Mouse (Mus musculus) MEL (cell line): ENCODE measurements around the gene Ogfod1. TPM values are rescaled to one million over a fixed set of nuclear protein-coding genes. Genes with fewer than 3 reads are reported as not detected.
A peak's percentile ranks its signal among the peaks of the same experiment; 100 is the strongest.

ENCODE experiments used
- DNase-seq: peaks from one replicate; pipeline ENCODE4 v3.0.0; 2011; ENCODE audit warnings: low read depth, low spot score
- H3K27ac ChIP-seq: 2 replicates; pipeline ENCODE4 v1.5.1; 2012; ENCODE audit warnings: low read depth, mild to moderate bottlenecking, control low read depth, low read length, moderate library complexity; ENCODE audit not compliant: control insufficient read depth
- H3K27me3 ChIP-seq, 2 experiments: fragments of 150-350 bp in 1 of 2; sonication (generic) in 1 of 2; 2 replicates each; pipeline ENCODE4 v1.6.1; 2012; ENCODE audit warnings: low read length in 2 of 2, mild to moderate bottlenecking in 2 of 2, improper control_type of control experiment in 1 of 2, moderate library complexity in 1 of 2; ENCODE audit not compliant: insufficient read depth in 2 of 2, control insufficient read depth in 1 of 2
- H3K36me3 ChIP-seq, 2 experiments: 2 replicates each; pipeline ENCODE4 v1.6.1; 2012 to 2014; ENCODE audit warnings: low read length in 2 of 2, improper control_type of control experiment in 1 of 2, inconsistent platforms in 1 of 2, mild to moderate bottlenecking in 1 of 2; ENCODE audit not compliant: insufficient read depth in 2 of 2, control insufficient read depth in 1 of 2
- H3K4me1 ChIP-seq, 2 experiments: fragments of 150-350 bp in 1 of 2; sonication (generic) in 1 of 2; 2 replicates each; pipeline ENCODE4 v1.6.1; 2012; ENCODE audit warnings: low read length in 2 of 2, improper control_type of control experiment in 1 of 2, mild to moderate bottlenecking in 1 of 2; ENCODE audit not compliant: insufficient read depth in 2 of 2, control insufficient read depth in 1 of 2
- H3K4me3 ChIP-seq, 2 experiments: fragments of 150-350 bp in 1 of 2; sonication (generic) in 1 of 2; 2 replicates each; pipeline ENCODE4 v1.5.1; 2012; ENCODE audit warnings: low read depth in 2 of 2, low read length in 2 of 2, mild to moderate bottlenecking in 2 of 2, moderate library complexity in 2 of 2, control low read depth in 1 of 2, improper control_type of control experiment in 1 of 2; ENCODE audit not compliant: control insufficient read depth in 1 of 2, insufficient read depth in 1 of 2
- H3K79me2 ChIP-seq: 2 replicates; pipeline ENCODE4 v1.6.1; 2012; ENCODE audit warnings: mild to moderate bottlenecking, low read length, moderate library complexity; ENCODE audit not compliant: control insufficient read depth, poor library complexity, insufficient read depth
- H3K9ac ChIP-seq: 2 replicates; pipeline ENCODE4 v1.6.1; 2012; ENCODE audit warnings: low read depth, mild to moderate bottlenecking, control low read depth, low read length, moderate library complexity; ENCODE audit not compliant: control insufficient read depth, poor library complexity, severe bottlenecking
- H3K9me3 ChIP-seq: fragments of 150-350 bp; sonication (generic); replicated peaks from 2 replicates; pipeline ENCODE4 v1.6.1; 2012; ENCODE audit warnings: mild to moderate bottlenecking, low read length, improper control_type of control experiment, moderate library complexity; ENCODE audit not compliant: insufficient read depth
- BHLHE40 ChIP-seq: IDR thresholded peaks from 2 replicates; pipeline ENCODE4 v1.6.1; 2012; ENCODE audit warnings: low read depth, mild to moderate bottlenecking, inconsistent platforms, low read length, improper control_type of control experiment, borderline replicate concordance
- CHD2 ChIP-seq: IDR thresholded peaks from 2 replicates; pipeline ENCODE4 v1.6.1; 2011; ENCODE audit warnings: low read length, improper control_type of control experiment
- CTCF ChIP-seq, 3 experiments: IDR thresholded peaks in 2 of 3; conservative IDR thresholded peaks in 1 of 3; 2 replicates each; pipeline ENCODE4 v1.5.1; 2011 to 2012; ENCODE audit warnings: low read length in 3 of 3, low read depth in 2 of 3, mild to moderate bottlenecking in 2 of 3, improper control_type of control experiment in 1 of 3, inconsistent platforms in 1 of 3, mixed read lengths in 1 of 3, moderate library complexity in 1 of 3; ENCODE audit not compliant: control insufficient read depth in 1 of 3, insufficient read depth in 1 of 3, poor library complexity in 1 of 3, severe bottlenecking in 1 of 3
- E2F4 ChIP-seq: IDR thresholded peaks from 2 replicates; pipeline ENCODE4 v1.6.1; 2011; ENCODE audit warnings: low read depth, low read length, improper control_type of control experiment, borderline replicate concordance
- ELF1 ChIP-seq: IDR thresholded peaks from 2 replicates; pipeline ENCODE4 v1.6.1; 2014; ENCODE audit warnings: low read depth, mild to moderate bottlenecking, inconsistent platforms, low read length, improper control_type of control experiment, moderate library complexity
- EP300 ChIP-seq, 2 experiments: IDR thresholded peaks; 2 replicates each; pipeline ENCODE4 v1.6.1; 2011; ENCODE audit warnings: improper control_type of control experiment in 2 of 2, low read length in 2 of 2, low read depth in 1 of 2, mild to moderate bottlenecking in 1 of 2
- ETS1 ChIP-seq: IDR thresholded peaks from 2 replicates; pipeline ENCODE4 v1.6.1; 2012; ENCODE audit warnings: low read depth, mild to moderate bottlenecking, inconsistent platforms, low read length, improper control_type of control experiment, moderate library complexity
- GATA1 ChIP-seq: IDR thresholded peaks from 2 replicates; pipeline ENCODE4 v1.6.1; 2011; ENCODE audit warnings: low read depth, low read length, improper control_type of control experiment
- KAT2A ChIP-seq: conservative IDR thresholded peaks from 2 replicates; pipeline ENCODE4 v1.6.1; 2012; ENCODE audit warnings: low read depth, low read length, improper control_type of control experiment, inconsistent platforms
- MAX ChIP-seq: IDR thresholded peaks from 2 replicates; pipeline ENCODE4 v1.6.1; 2011; ENCODE audit warnings: low read length, improper control_type of control experiment
- NELFE ChIP-seq: IDR thresholded peaks from 2 replicates; pipeline ENCODE4 v1.6.1; 2011; ENCODE audit warnings: low read depth, low read length, improper control_type of control experiment
- NRF1 ChIP-seq: IDR thresholded peaks from 2 replicates; pipeline ENCODE4 v1.6.1; 2014; ENCODE audit warnings: low read depth, mild to moderate bottlenecking, inconsistent platforms, low read length, improper control_type of control experiment, moderate library complexity; ENCODE audit not compliant: poor library complexity, insufficient read depth, severe bottlenecking
- POLR2A ChIP-seq, 2 experiments: IDR thresholded peaks; 2 replicates each; pipeline ENCODE4 v1.6.1; 2011 to 2012; ENCODE audit warnings: low read length in 2 of 2, mild to moderate bottlenecking in 2 of 2, control low read depth in 1 of 2, improper control_type of control experiment in 1 of 2, low read depth in 1 of 2, moderate library complexity in 1 of 2; ENCODE audit not compliant: control insufficient read depth in 1 of 2, insufficient read depth in 1 of 2, poor library complexity in 1 of 2
- POLR2AphosphoS2 ChIP-seq: IDR thresholded peaks from 2 replicates; pipeline ENCODE4 v1.6.1; 2011; ENCODE audit warnings: low read length, improper control_type of control experiment
- POLR2AphosphoS5 ChIP-seq: IDR thresholded peaks from 2 replicates; pipeline ENCODE4 v1.6.1; 2012; ENCODE audit warnings: low read depth, borderline replicate concordance, mild to moderate bottlenecking, inconsistent platforms, low read length, moderate library complexity, mixed read lengths
- SIN3A ChIP-seq: IDR thresholded peaks from 2 replicates; pipeline ENCODE4 v1.6.1; 2012; ENCODE audit warnings: low read length, improper control_type of control experiment, inconsistent platforms
- SMC3 ChIP-seq: IDR thresholded peaks from 2 replicates; pipeline ENCODE4 v1.6.1; 2011; ENCODE audit warnings: low read depth, low read length, improper control_type of control experiment
- TBP ChIP-seq: IDR thresholded peaks from 2 replicates; pipeline ENCODE4 v1.8.0; 2011; ENCODE audit warnings: low read depth, low read length, improper control_type of control experiment
- TCF12 ChIP-seq: IDR thresholded peaks from 2 replicates; pipeline ENCODE4 v1.6.1; 2014; ENCODE audit warnings: low read depth, mild to moderate bottlenecking, inconsistent platforms, low read length, improper control_type of control experiment, moderate library complexity
- UBTF ChIP-seq: IDR thresholded peaks from 2 replicates; pipeline ENCODE4 v1.6.1; 2012; ENCODE audit warnings: low read depth, mild to moderate bottlenecking, inconsistent platforms, low read length, improper control_type of control experiment, moderate library complexity, borderline replicate concordance; ENCODE audit not compliant: insufficient read depth
- ZC3H11A ChIP-seq: IDR thresholded peaks from 2 replicates; pipeline ENCODE4 v1.6.1; 2012; ENCODE audit warnings: low read depth, mild to moderate bottlenecking, inconsistent platforms, low read length, improper control_type of control experiment
- ZKSCAN1 ChIP-seq: IDR thresholded peaks from 2 replicates; pipeline ENCODE4 v1.6.1; 2012; ENCODE audit warnings: low read depth, mild to moderate bottlenecking, inconsistent platforms, low read length, improper control_type of control experiment, moderate library complexity
- ZMIZ1 ChIP-seq: IDR thresholded peaks from 2 replicates; pipeline ENCODE4 v1.6.1; 2012; ENCODE audit warnings: low read depth, mild to moderate bottlenecking, inconsistent platforms, low read length, improper control_type of control experiment, moderate library complexity
- ZNF384 ChIP-seq: IDR thresholded peaks from 2 replicates; pipeline ENCODE4 v1.6.1; 2012; ENCODE audit warnings: low read depth, mild to moderate bottlenecking, inconsistent platforms, low read length, improper control_type of control experiment
- polyA plus RNA-seq, 2 experiments: library from polyadenylated mRNA; stranded (reverse) in 1 of 2; unstranded in 1 of 2; fragments of >175 nt in 1 of 2; fragments of >200 nt in 1 of 2; gene quantifications; 2 replicates each; pipeline versions ENCODE4 v1.2.1 to v1.2.4; 2012; ENCODE audit warnings: low replicate concordance in 2 of 2, low read depth in 1 of 2; ENCODE audit not compliant: insufficient read length in 2 of 2, insufficient read depth in 1 of 2, missing spikeins in 1 of 2
- total RNA-seq: library from RNA; depleted of rRNA; stranded (reverse); fragments of 300-350 nt; gene quantifications from 2 replicates; pipeline ENCODE4 v1.2.3, GENCODE M21; 2012

Gene Ogfod1
- total and polyA plus RNA-seq, 3 experiments = 16.3 to 30.0 TPM; not detected in 1

GRCm38 (mm10) chr8:94033601-94034000 lies 3.4 kb upstream of the Ogfod1 start:
- Histone ChIP-seq H3K9me3 (no peaks in the 10 kb centered on the region), H3K27me3 (no peaks in the 10 kb centered on the region), H3K9ac (no peak overlapping the region), H3K4me3 (no peak overlapping the region), H3K79me2 (peaks cover 54% of the 10 kb centered on the region), H3K27ac (no peak overlapping the region), H3K36me3 (peaks cover 26 to 31% of the 10 kb centered on the region in 2 experiments), H3K4me1 (peaks cover 9 to 20% of the 10 kb centered on the region in 2 experiments)
- TF ChIP-seq ETS1 (no peak), TCF12 (no peak), UBTF (no peak), ZNF384 (no peak), KAT2A (no peak), BHLHE40 (no peak), POLR2A (IDR thresholded peaks at IDR 0.05; ENCODE audit: control insufficient read depth in 1 of 2, insufficient read depth in 1 of 2, low read depth in 1 of 2, low read length in 2 of 2, poor library complexity in 1 of 2) (no peak), NRF1 (no peak), CTCF (IDR thresholded peaks at IDR 0.05 in 2 of 3, conservative IDR thresholded peaks at IDR 0.05 in 1 of 3; ENCODE audit: control insufficient read depth in 1 of 3, insufficient read depth in 1 of 3, low read depth in 2 of 3, low read length in 3 of 3, poor library complexity in 1 of 3, severe bottlenecking in 1 of 3) (no peak), POLR2AphosphoS5 (no peak), ZMIZ1 (no peak), EP300 (IDR thresholded peaks at IDR 0.05; ENCODE audit: low read depth in 1 of 2, low read length in 2 of 2) (no peak), SMC3 (no peak), E2F4 (no peak), CHD2 (no peak), SIN3A (no peak), MAX (no peak), ZKSCAN1 (no peak)
- DNase-seq = no peak

GRCm38 (mm10) chr8:94035200-94035599 lies 1.8 kb upstream of the Ogfod1 start:
- peaks cover 60% of the 10 kb centered on the region for H3K79me2 ChIP-seq
- H3K9ac ChIP-seq = peak overlapping the region; percentile 79
- H3K9me3 ChIP-seq = no peaks in the 10 kb centered on the region
- H3K4me1 ChIP-seq = peaks cover 9 to 20% of the 10 kb centered on the region in 2 experiments
- H3K27ac ChIP-seq = no peak overlapping the region
- peaks cover 13 to 36% of the 10 kb centered on the region in 2 experiments for H3K36me3 ChIP-seq
- H3K27me3 ChIP-seq = no peaks in the 10 kb centered on the region
- H3K4me3 ChIP-seq = peak overlapping the region; percentile 3 to 82; a peak in 3 of 4 replicates
- TF ChIP-seq ELF1 (no peak), CTCF (IDR thresholded peaks at IDR 0.05 in 2 of 3, conservative IDR thresholded peaks at IDR 0.05 in 1 of 3; ENCODE audit: control insufficient read depth in 1 of 3, insufficient read depth in 1 of 3, low read depth in 2 of 3, low read length in 3 of 3, poor library complexity in 1 of 3, severe bottlenecking in 1 of 3) (no peak), ZMIZ1 (no peak), TBP (no peak), MAX (no peak), SIN3A (no peak), POLR2A (IDR thresholded peaks at IDR 0.05; ENCODE audit: control insufficient read depth in 1 of 2, insufficient read depth in 1 of 2, low read depth in 1 of 2, low read length in 2 of 2, poor library complexity in 1 of 2) (no peak), NRF1 (no peak), GATA1 (no peak), KAT2A (no peak), POLR2AphosphoS2 (no peak), ZC3H11A (no peak), NELFE (no peak)
- DNase-seq = peak; percentile 16
